Mouse (Mus musculus) kidney, embryonic 16.5 days (tissue): ENCODE results near the gene Afg1l. TPM values are rescaled to one million over a fixed set of nuclear protein-coding genes. Genes with fewer than 3 reads are reported as not detected.

ENCODE experiments used
- polyA plus RNA-seq: library from polyadenylated mRNA; unstranded; fragments of >200 nt; fragmentation: Nextera tagmentation; extraction: Ambion mirVana; gene quantifications from 2 replicates; pipeline ENCODE4 v1.2.1, GENCODE M21; 2015

Gene Afg1l
- polyA plus RNA-seq, 1 experiment from 2014 or later: 9.9 TPM

Other genes with a start within 250 kb of the Afg1l start
- 5.9 and 6.3 TPM in 2 replicates for gene Foxo3, start 201.8 kb downstream of the Afg1l start, polyA plus RNA-seq
- gene Snx3, start 23.5 kb upstream of the Afg1l start, polyA plus RNA-seq: 362 and 371 TPM in 2 replicates
- 0.14 TPM in 1 of 2 replicates, not detected in the other for gene Nr2e1, start 105.1 kb upstream of the Afg1l start, polyA plus RNA-seq
- 18.2 and 18.5 TPM in 2 replicates for gene Ostm1, start 105.3 kb upstream of the Afg1l start, polyA plus RNA-seq